Mouse (Mus musculus): ENCODE measurements at regions not wholly inside any gene's neighbourhood (a gene's known extent, or its start where the extent isn't known, plus 50 kb on each side); places are given as distances from the start of the nearest gene placed in this dataset.

DNA sequence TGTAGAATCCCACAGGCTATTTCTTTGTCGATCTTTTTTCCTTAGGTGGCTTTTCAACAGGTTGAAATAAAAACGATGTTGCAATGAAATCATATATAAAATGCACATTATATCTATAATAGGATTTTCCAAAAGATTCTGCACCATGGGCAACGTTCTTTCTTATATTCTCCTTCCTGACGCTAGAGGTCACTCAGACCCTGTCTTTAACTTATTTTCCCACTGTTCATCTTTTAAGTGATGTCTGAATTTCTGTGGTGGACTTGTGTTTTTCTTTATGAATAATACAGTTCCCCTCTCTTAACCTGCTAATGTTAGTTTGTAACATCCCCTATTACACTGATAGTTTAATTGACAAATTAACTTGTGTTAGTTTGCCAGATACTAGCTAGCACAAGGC is 86.5 kb upstream of the Got2 start:
- no peaks in the 10 kb centered on the region for H3K36me3 ChIP-seq (ENCODE audit: control insufficient read depth, insufficient read depth, low read length)
- intact Hi-C loops (cut with DNase I), result loop anchor here (10.0 kb wide), 1 partner anchor 340 kb away; no protein-coding TSS in a partner anchor
- peak; percentile 57 for TF ChIP-seq CTCF (IDR thresholded peaks at IDR 0.05)
- TF ChIP-seq POLR2A (IDR thresholded peaks at IDR 0.05; ENCODE audit: insufficient read depth, low read depth, low read length), result no peak
- H3K4me1 ChIP-seq (ENCODE audit: control insufficient read depth, insufficient read depth, low read length), result no peaks in the 10 kb centered on the region
- WGBS, result 13% methylated on average over 4 of the region's 4 CpGs
- H3K9ac ChIP-seq (ENCODE audit: low read depth, low read length), result no peak overlapping the region
- no peaks in the 10 kb centered on the region for H3K79me2 ChIP-seq (replicated peaks; ENCODE audit: control insufficient read depth, insufficient read depth, low read length)
- H3K27ac ChIP-seq, result no peak overlapping the region
- no peak overlapping the region for H3K4me3 ChIP-seq
- no peak for DNase-seq
- H3K27me3 ChIP-seq (ENCODE audit: control insufficient read depth, insufficient read depth, low read length), result no peaks in the 10 kb centered on the region

DNA sequence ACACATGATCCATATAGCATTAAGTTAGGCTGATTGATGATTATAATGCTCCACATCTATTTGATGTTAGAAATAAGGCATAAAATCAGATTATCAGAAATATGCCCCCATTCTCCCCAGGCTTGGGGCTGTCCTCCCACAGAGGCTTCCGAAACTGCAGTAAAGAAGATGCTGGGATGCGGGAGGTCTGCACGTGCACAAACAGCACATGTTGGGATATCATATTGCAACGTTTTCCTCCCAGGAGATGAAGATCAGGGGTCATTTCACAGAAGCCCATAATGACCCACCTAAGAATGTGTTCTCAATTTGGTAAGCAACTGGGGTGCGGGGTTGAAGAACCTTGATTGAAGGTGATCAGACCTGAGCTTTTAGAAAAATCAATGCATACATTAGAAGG is 85.9 kb upstream of the Got2 start:
- WGBS, result 59% methylated on average over 5 of the region's 5 CpGs
- intact Hi-C loops (cut with DNase I), result loop anchor here (10.0 kb wide), 1 partner anchor 341 kb away; no protein-coding TSS in a partner anchor

DNA sequence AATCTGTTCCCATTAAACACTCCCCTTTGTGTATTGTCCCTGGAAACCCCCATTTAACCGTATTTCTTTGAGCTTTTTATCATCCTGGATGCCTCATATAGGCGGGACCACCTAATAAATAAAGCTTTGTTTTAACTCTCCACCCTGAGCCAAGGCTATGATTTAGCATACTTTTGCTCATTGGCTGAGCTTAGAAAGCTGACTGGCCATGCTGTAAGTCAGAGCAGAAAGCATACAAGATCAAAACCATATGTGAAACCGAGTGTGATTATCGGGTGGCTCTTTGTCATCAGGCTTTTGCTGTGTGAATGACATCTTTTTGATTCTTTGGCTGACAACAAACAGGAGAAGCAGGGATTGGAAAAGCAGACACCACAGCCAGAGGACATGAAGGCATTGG is 85.2 kb upstream of the Got2 start:
- WGBS, result 41% methylated on average over 4 of the region's 4 CpGs
- TF ChIP-seq CTCF (IDR thresholded peaks at IDR 0.05) (no peak), POLR2A (IDR thresholded peaks at IDR 0.05; ENCODE audit: insufficient read depth, low read depth, low read length) (no peak), EP300 (IDR thresholded peaks at IDR 0.05; ENCODE audit: insufficient read depth, low read depth, low read length) (no peak)

More for the DNA sequence above, 85.9 kb upstream of the Got2 start:
- TF ChIP-seq POLR2A (IDR thresholded peaks at IDR 0.05; ENCODE audit: insufficient read depth, low read depth, low read length), result no peak
- no peak for TF ChIP-seq EP300 (IDR thresholded peaks at IDR 0.05; ENCODE audit: insufficient read depth, low read depth, low read length)
- no peak for TF ChIP-seq CTCF (IDR thresholded peaks at IDR 0.05)
- Histone ChIP-seq H3K4me3 (no peak overlapping the region), H3K79me2 (replicated peaks; ENCODE audit: control insufficient read depth, insufficient read depth, low read length) (no peaks in the 10 kb centered on the region), H3K9ac (ENCODE audit: low read depth, low read length) (no peak overlapping the region), H3K27ac (no peak overlapping the region), H3K36me3 (ENCODE audit: control insufficient read depth, insufficient read depth, low read length) (no peaks in the 10 kb centered on the region), H3K27me3 (ENCODE audit: control insufficient read depth, insufficient read depth, low read length) (no peaks in the 10 kb centered on the region), H3K4me1 (ENCODE audit: control insufficient read depth, insufficient read depth, low read length) (no peaks in the 10 kb centered on the region)
- DNase-seq, result no peak

DNA sequence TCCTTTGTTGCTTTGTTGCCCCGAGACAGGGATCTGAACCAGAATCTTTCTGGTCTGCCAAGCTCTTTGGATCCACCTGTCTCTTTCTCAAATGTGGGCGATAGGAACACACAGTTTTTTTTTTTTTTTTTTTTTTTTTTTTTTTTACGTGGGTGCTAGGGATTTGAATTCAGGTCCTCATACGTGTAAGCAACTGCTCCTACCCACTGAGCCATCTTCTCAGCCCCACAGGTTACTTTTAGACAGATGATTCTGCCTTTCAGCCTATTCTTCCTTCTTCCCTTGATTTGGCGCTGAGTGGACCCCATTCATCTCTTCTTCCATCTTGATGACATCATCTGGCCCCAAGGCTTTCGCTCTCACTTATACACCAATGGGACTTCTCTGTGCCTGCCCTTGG is 80.5 kb upstream of the Got2 start:
- Histone ChIP-seq H3K4me1 (ENCODE audit: control insufficient read depth, insufficient read depth, low read length) (no peaks in the 10 kb centered on the region), H3K9ac (ENCODE audit: low read depth, low read length) (no peak overlapping the region), H3K4me3 (no peak overlapping the region), H3K27me3 (ENCODE audit: control insufficient read depth, insufficient read depth, low read length) (no peaks in the 10 kb centered on the region), H3K36me3 (ENCODE audit: control insufficient read depth, insufficient read depth, low read length) (no peaks in the 10 kb centered on the region), H3K27ac (no peak overlapping the region), H3K79me2 (replicated peaks; ENCODE audit: control insufficient read depth, insufficient read depth, low read length) (no peaks in the 10 kb centered on the region)
- WGBS, result 87% methylated on average over 6 of the region's 6 CpGs
- intact Hi-C loops (cut with DNase I), result no loop called here
- no peak for DNase-seq
- TF ChIP-seq POLR2A (IDR thresholded peaks at IDR 0.05; ENCODE audit: insufficient read depth, low read depth, low read length) (no peak), CTCF (IDR thresholded peaks at IDR 0.05) (no peak), EP300 (IDR thresholded peaks at IDR 0.05; ENCODE audit: insufficient read depth, low read depth, low read length) (no peak)

More for the DNA sequence above, 85.2 kb upstream of the Got2 start:
- Histone ChIP-seq H3K4me1 (ENCODE audit: control insufficient read depth, insufficient read depth, low read length) (no peaks in the 10 kb centered on the region), H3K4me3 (no peak overlapping the region), H3K9ac (ENCODE audit: low read depth, low read length) (no peak overlapping the region), H3K27ac (no peak overlapping the region), H3K27me3 (ENCODE audit: control insufficient read depth, insufficient read depth, low read length) (no peaks in the 10 kb centered on the region), H3K79me2 (replicated peaks; ENCODE audit: control insufficient read depth, insufficient read depth, low read length) (no peaks in the 10 kb centered on the region), H3K36me3 (ENCODE audit: control insufficient read depth, insufficient read depth, low read length) (no peaks in the 10 kb centered on the region)
- intact Hi-C loops (cut with DNase I), result loop anchor here (10.0 kb wide), 1 partner anchor 341 kb away; no protein-coding TSS in a partner anchor
- no peak for DNase-seq

DNA sequence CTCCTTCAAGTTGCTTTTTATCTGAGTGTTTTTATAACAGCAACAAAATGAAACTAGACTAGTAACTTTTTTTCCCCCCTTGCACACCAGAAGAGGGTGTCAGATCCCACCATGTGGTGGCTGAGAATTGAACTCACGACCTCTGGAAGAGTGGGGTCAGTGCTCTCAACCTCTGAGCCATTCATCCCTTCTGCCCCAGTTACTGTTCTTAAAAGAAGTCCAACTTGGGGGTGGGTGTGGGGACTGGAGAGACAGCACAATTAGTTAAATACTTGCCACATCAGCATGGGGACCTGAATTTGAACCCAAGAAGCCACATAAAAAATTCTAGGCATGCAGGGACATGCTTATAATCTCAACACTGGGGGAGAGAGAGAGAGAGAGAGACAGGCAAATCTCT is 78.1 kb upstream of the Got2 start:
- no peak for DNase-seq
- WGBS, result 52% methylated on average over 1 of the region's 1 CpGs
- TF ChIP-seq POLR2A (IDR thresholded peaks at IDR 0.05; ENCODE audit: insufficient read depth, low read depth, low read length), result no peak
- TF ChIP-seq EP300 (IDR thresholded peaks at IDR 0.05; ENCODE audit: insufficient read depth, low read depth, low read length), result no peak
- TF ChIP-seq CTCF (IDR thresholded peaks at IDR 0.05), result no peak
- no peaks in the 10 kb centered on the region for H3K36me3 ChIP-seq (ENCODE audit: control insufficient read depth, insufficient read depth, low read length)
- H3K27ac ChIP-seq, result no peak overlapping the region
- H3K79me2 ChIP-seq (replicated peaks; ENCODE audit: control insufficient read depth, insufficient read depth, low read length), result no peaks in the 10 kb centered on the region
- H3K4me1 ChIP-seq (ENCODE audit: control insufficient read depth, insufficient read depth, low read length), result no peaks in the 10 kb centered on the region
- no peak overlapping the region for H3K4me3 ChIP-seq
- H3K9ac ChIP-seq (ENCODE audit: low read depth, low read length), result no peak overlapping the region
- intact Hi-C loops (cut with DNase I), result no loop called here
- H3K27me3 ChIP-seq (ENCODE audit: control insufficient read depth, insufficient read depth, low read length), result no peaks in the 10 kb centered on the region

DNA sequence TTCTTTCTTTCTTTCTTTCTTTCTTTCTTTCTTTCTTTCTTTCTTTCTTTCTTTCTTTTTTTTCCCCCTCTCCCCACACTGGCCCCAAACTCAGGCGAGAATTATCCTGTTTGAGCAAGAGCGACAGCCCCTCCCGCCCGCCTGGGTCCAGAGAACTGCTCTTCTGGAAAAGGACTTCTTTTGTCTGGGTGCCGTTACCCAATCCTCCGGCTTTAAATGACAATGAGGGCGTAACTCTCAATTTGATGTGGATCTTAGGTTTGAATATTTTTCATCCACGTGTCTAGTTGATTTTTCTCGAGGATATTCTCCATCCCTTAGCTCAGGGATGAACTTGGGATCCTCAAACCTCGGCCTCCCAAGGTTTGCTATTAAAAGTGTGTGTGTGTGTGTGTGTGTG is 63.9 kb upstream of the Got2 start:
- DNase-seq, result no peak
- H3K4me3 ChIP-seq, result no peak overlapping the region

More for the DNA sequence above, 63.9 kb upstream of the Got2 start:
- intact Hi-C loops (cut with DNase I), result no loop called here
- no peaks in the 10 kb centered on the region for H3K4me1 ChIP-seq (ENCODE audit: control insufficient read depth, insufficient read depth, low read length)
- TF ChIP-seq POLR2A (IDR thresholded peaks at IDR 0.05; ENCODE audit: insufficient read depth, low read depth, low read length) (no peak), EP300 (IDR thresholded peaks at IDR 0.05; ENCODE audit: insufficient read depth, low read depth, low read length) (no peak), CTCF (IDR thresholded peaks at IDR 0.05) (no peak)
- no peaks in the 10 kb centered on the region for H3K79me2 ChIP-seq (replicated peaks; ENCODE audit: control insufficient read depth, insufficient read depth, low read length)
- no peak overlapping the region for H3K27ac ChIP-seq
- H3K27me3 ChIP-seq (ENCODE audit: control insufficient read depth, insufficient read depth, low read length), result no peaks in the 10 kb centered on the region
- WGBS, result 48% methylated on average over 10 of the region's 10 CpGs
- H3K36me3 ChIP-seq (ENCODE audit: control insufficient read depth, insufficient read depth, low read length), result no peaks in the 10 kb centered on the region
- H3K9ac ChIP-seq (ENCODE audit: low read depth, low read length), result no peak overlapping the region
